Mouse (Mus musculus) spleen, postnatal 10 days (tissue): ENCODE measurements around the gene Pcdh9.

Experiments
- DNase-seq, 2 experiments: peaks; one replicate each; pipeline ENCODE4 v3.0.0; 2021 to 2022; ENCODE audit warnings: low spot score in 2 of 2

Pcdh9 gene

GRCm38 (mm10) chr14:93794530-93794929, 95.9 kb downstream of the Pcdh9 start:
- DNase-seq, result no peak

GRCm38 (mm10) chr14:93786234-93786633, 104.2 kb downstream of the Pcdh9 start:
- DNase-seq, result no peak

GRCm38 (mm10) chr14:93785031-93785430, 105.4 kb downstream of the Pcdh9 start:
- no peak for DNase-seq

GRCm38 (mm10) chr14:93762855-93763254, 127.6 kb downstream of the Pcdh9 start:
- no peak for DNase-seq

- no peak for DNase-seq
Observed at GRCm38 (mm10) chr14:93734077-93734673, 156.3 kb downstream of the Pcdh9 start.

GRCm38 (mm10) chr14:93725798-93726197, 164.7 kb downstream of the Pcdh9 start:
- DNase-seq, result no peak

- no peak for DNase-seq
Observed at GRCm38 (mm10) chr14:93719208-93719607, 171.3 kb downstream of the Pcdh9 start.

GRCm38 (mm10) chr14:93713250-93713935, 177.1 kb downstream of the Pcdh9 start:
- DNase-seq, result no peak

GRCm38 (mm10) chr14:93708651-93709050, 181.8 kb downstream of the Pcdh9 start:
- no peak for DNase-seq

GRCm38 (mm10) chr14:93701385-93702101, 188.9 kb downstream of the Pcdh9 start:
- DNase-seq, result no peak

- DNase-seq, result no peak
Observed at GRCm38 (mm10) chr14:93700916-93701315, 189.6 kb downstream of the Pcdh9 start.

GRCm38 (mm10) chr14:93684641-93685040, 205.8 kb downstream of the Pcdh9 start:
- DNase-seq, result no peak

GRCm38 (mm10) chr14:93675273-93676068, 215.0 kb downstream of the Pcdh9 start:
- no peak for DNase-seq

GRCm38 (mm10) chr14:93653986-93654757, 236.3 kb downstream of the Pcdh9 start:
- DNase-seq, result no peak

GRCm38 (mm10) chr14:93627241-93627640, 263.2 kb downstream of the Pcdh9 start:
- no peak for DNase-seq

GRCm38 (mm10) chr14:93624144-93624543, 266.3 kb downstream of the Pcdh9 start:
- no peak for DNase-seq

- DNase-seq, result no peak
Observed at GRCm38 (mm10) chr14:93621211-93621610, 269.3 kb downstream of the Pcdh9 start.

GRCm38 (mm10) chr14:93607546-93607945, 282.9 kb downstream of the Pcdh9 start:
- no peak for DNase-seq

GRCm38 (mm10) chr14:93599997-93600396, 290.5 kb downstream of the Pcdh9 start:
- DNase-seq, result no peak

GRCm38 (mm10) chr14:93585432-93586024, 305.0 kb downstream of the Pcdh9 start:
- DNase-seq, result no peak

- no peak for DNase-seq
Observed at GRCm38 (mm10) chr14:93564361-93564760, 326.1 kb downstream of the Pcdh9 start.
